Mouse (Mus musculus): ENCODE measurements at regions not wholly inside any gene's neighbourhood (a gene's known extent, or its start where the extent isn't known, plus 50 kb on each side); places are given as distances from the start of the nearest gene placed in this dataset.

DNA sequence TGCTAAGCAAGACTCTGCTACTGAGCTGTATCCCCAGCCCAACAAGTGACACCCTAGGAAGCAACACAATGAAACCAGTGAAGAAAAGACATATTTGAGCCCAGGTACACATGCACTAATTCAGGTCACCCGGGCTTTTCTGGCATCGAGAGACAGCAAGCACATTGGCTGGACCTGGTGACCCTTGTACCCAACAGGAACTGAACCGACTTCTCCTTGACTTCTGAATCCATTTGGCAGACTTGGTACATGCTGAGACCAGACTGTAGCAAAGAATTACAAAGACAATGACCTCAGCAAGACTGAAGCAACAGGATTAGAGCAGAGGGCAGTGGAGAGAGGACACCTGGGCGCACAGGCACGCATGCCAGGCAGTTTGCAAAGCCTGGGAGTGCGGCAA lies 79.1 kb downstream of the Sema4f start:
- H3K9me3 ChIP-seq (ENCODE audit: control insufficient read depth, low read length) = no peaks in the 10 kb centered on the region
- no peak overlapping the region for H3K9ac ChIP-seq (ENCODE audit: low read depth, low read length)
- no peaks in the 10 kb centered on the region for H3K27me3 ChIP-seq (replicated peaks; ENCODE audit: control insufficient read depth, insufficient read depth, low read length)
- no peak overlapping the region for H3K4me3 ChIP-seq (ENCODE audit: low read length)
- ATAC-seq = no peak
- H3K4me2 ChIP-seq (ENCODE audit: low read depth, low read length) = no peak overlapping the region
- 81% methylated on average over 6 of the region's 6 CpGs for WGBS
- H3K4me1 ChIP-seq (ENCODE audit: control insufficient read depth, insufficient read depth, low read length) = peaks cover 18% of the 10 kb centered on the region
- H3K27ac ChIP-seq (ENCODE audit: low read length) = no peak overlapping the region
- no peaks in the 10 kb centered on the region for H3K36me3 ChIP-seq (ENCODE audit: control insufficient read depth, insufficient read depth, low read length)

DNA sequence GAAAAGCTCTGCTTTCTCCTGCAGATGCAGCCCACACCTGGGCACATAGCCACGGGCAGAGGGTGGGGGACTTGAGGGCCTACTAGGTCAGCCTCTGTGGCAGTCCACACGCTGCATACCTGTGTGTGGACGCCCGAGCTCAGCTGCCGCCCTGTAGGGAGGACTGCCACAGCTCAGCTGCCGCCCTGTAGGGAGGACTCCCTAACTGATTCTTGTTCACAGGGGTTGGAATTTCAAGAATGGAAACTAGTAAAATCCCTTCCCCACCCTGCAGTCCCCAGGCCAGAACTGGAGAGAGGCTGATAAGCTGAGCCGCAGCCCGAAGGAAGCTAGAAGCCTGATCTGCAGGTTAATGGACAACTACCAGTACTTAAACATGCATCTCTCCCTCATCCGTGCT lies 82.0 kb upstream of the Hk2 start:
- WGBS = 42% methylated on average over 9 of the region's 9 CpGs
- H3K27me3 ChIP-seq (replicated peaks; ENCODE audit: control insufficient read depth, insufficient read depth, low read length) = no peaks in the 10 kb centered on the region
- no peak overlapping the region for H3K4me2 ChIP-seq (ENCODE audit: low read depth, low read length)
- peaks cover 9% of the 10 kb centered on the region for H3K4me1 ChIP-seq (ENCODE audit: control insufficient read depth, insufficient read depth, low read length)
- no peak overlapping the region for H3K9ac ChIP-seq (ENCODE audit: low read depth, low read length)
- peak; percentile 32; the same call in 1 of the 2 replicates for ATAC-seq
- no peak overlapping the region for H3K4me3 ChIP-seq (ENCODE audit: low read length)
- H3K27ac ChIP-seq (ENCODE audit: low read length) = no peak overlapping the region
- no peaks in the 10 kb centered on the region for H3K36me3 ChIP-seq (ENCODE audit: control insufficient read depth, insufficient read depth, low read length)
- H3K9me3 ChIP-seq (ENCODE audit: control insufficient read depth, low read length) = no peaks in the 10 kb centered on the region

DNA sequence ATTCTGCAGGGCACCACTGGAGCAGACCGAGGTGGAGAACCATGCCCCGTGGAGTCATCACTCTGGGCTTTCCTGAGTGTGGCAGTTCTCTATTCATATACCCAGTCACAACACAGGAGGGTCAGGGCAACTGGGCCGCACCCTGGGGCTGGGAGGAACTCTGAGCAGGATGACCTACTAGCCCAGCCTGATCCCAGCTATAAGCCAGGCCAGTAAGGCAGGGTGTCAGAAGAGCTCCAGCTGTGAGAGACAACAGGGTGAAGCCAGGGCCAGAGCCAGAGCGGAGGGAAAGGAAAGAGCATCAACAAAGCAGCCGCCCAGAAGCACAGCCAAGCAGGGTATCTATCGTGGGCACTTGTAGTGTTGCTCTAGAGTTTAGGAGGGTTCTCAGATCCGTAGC lies 81.1 kb upstream of the Hk2 start:
- whole genome bisulfite sequencing = 73% methylated on average over 7 of the region's 7 CpGs
- ATAC-seq = no peak; the same call in 1 of the 2 replicates
- H3K9me3 ChIP-seq (ENCODE audit: control insufficient read depth, low read length) = no peaks in the 10 kb centered on the region
- H3K9ac ChIP-seq (ENCODE audit: low read depth, low read length) = no peak overlapping the region
- peaks cover 9% of the 10 kb centered on the region for H3K4me1 ChIP-seq (ENCODE audit: control insufficient read depth, insufficient read depth, low read length)
- H3K27ac ChIP-seq (ENCODE audit: low read length) = no peak overlapping the region
- no peaks in the 10 kb centered on the region for H3K27me3 ChIP-seq (replicated peaks; ENCODE audit: control insufficient read depth, insufficient read depth, low read length)
- no peak overlapping the region for H3K4me2 ChIP-seq (ENCODE audit: low read depth, low read length)
- no peaks in the 10 kb centered on the region for H3K36me3 ChIP-seq (ENCODE audit: control insufficient read depth, insufficient read depth, low read length)
- H3K4me3 ChIP-seq (ENCODE audit: low read length) = no peak overlapping the region

- no peaks in the 10 kb centered on the region for H3K27me3 ChIP-seq (replicated peaks; ENCODE audit: control insufficient read depth, insufficient read depth, low read length)
- no peak overlapping the region for H3K27ac ChIP-seq (ENCODE audit: low read length)
- peaks cover 9% of the 10 kb centered on the region for H3K4me1 ChIP-seq (ENCODE audit: control insufficient read depth, insufficient read depth, low read length)
- H3K9me3 ChIP-seq (ENCODE audit: control insufficient read depth, low read length) = no peaks in the 10 kb centered on the region
- H3K36me3 ChIP-seq (ENCODE audit: control insufficient read depth, insufficient read depth, low read length) = no peaks in the 10 kb centered on the region
- H3K9ac ChIP-seq (ENCODE audit: low read depth, low read length) = no peak overlapping the region
- no peak for ATAC-seq
- no peak overlapping the region for H3K4me2 ChIP-seq (ENCODE audit: low read depth, low read length)
- no peak overlapping the region for H3K4me3 ChIP-seq (ENCODE audit: low read length)
These were observed 80.5 kb upstream of the Hk2 start for GRCm38 (mm10) chr6:82854780-82855179.

DNA sequence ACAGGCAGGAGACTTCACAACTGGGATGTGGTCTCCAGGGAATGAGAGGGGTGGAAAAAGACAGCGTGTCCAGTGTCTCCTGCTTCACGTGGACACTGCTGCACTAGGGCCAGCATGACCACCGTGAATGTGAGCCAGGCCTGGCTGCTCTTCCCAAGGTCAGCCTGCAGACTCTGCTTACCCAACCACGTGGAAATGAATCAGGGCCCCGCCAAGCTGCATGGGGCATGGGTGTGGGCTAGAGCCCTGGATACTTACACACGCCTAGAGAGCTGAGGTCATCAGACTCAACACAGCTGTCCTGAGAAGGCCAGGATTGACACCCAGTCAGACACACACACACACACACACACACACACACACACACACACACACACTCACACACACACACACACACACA lies 80.1 kb upstream of the Hk2 start:
- Histone ChIP-seq H3K4me2 (ENCODE audit: low read depth, low read length) (no peak overlapping the region), H3K4me1 (ENCODE audit: control insufficient read depth, insufficient read depth, low read length) (peaks cover 9% of the 10 kb centered on the region), H3K27ac (ENCODE audit: low read length) (no peak overlapping the region), H3K27me3 (replicated peaks; ENCODE audit: control insufficient read depth, insufficient read depth, low read length) (no peaks in the 10 kb centered on the region), H3K9me3 (ENCODE audit: control insufficient read depth, low read length) (no peaks in the 10 kb centered on the region), H3K36me3 (ENCODE audit: control insufficient read depth, insufficient read depth, low read length) (no peaks in the 10 kb centered on the region), H3K9ac (ENCODE audit: low read depth, low read length) (no peak overlapping the region), H3K4me3 (ENCODE audit: low read length) (no peak overlapping the region)
- ATAC-seq = peak; percentile 76
- WGBS = 44% methylated on average over 6 of the region's 6 CpGs

DNA sequence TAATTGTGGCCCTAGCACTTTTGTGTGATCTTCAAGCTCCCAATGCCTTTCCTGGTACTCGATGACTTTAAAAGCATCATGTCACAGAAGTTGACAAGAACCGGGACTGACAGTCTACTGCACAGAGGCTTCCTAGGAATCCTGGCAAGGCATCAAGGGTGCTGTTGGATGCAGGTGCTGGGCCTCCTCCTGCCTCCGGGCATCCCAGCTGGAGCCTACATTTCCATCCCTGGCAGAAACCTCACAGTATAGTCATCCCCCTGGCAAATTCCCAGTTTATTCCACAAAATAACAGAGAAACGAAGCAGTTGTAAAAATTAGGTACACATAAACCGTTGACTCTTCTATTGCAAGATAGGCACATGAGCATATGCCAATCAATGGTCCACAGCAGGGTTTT lies 78.8 kb upstream of the Hk2 start:
- H3K4me1 ChIP-seq (ENCODE audit: control insufficient read depth, insufficient read depth, low read length) = peaks cover 7% of the 10 kb centered on the region
- no peak overlapping the region for H3K27ac ChIP-seq (ENCODE audit: low read length)
- no peak overlapping the region for H3K9ac ChIP-seq (ENCODE audit: low read depth, low read length)
- H3K4me3 ChIP-seq (ENCODE audit: low read length) = no peak overlapping the region
- no peak for ATAC-seq
- H3K4me2 ChIP-seq (ENCODE audit: low read depth, low read length) = no peak overlapping the region
- no peaks in the 10 kb centered on the region for H3K9me3 ChIP-seq (ENCODE audit: control insufficient read depth, low read length)
- no peaks in the 10 kb centered on the region for H3K36me3 ChIP-seq (ENCODE audit: control insufficient read depth, insufficient read depth, low read length)
- 76% methylated on average over 5 of the region's 5 CpGs for WGBS
- H3K27me3 ChIP-seq (replicated peaks; ENCODE audit: control insufficient read depth, insufficient read depth, low read length) = no peaks in the 10 kb centered on the region

GRCm38 (mm10) chr6:82850556-82850955 lies 76.3 kb upstream of the Hk2 start:
- no peak for ATAC-seq
- H3K27ac ChIP-seq (ENCODE audit: low read length) = no peak overlapping the region
- no peak overlapping the region for H3K4me3 ChIP-seq (ENCODE audit: low read length)
- H3K4me1 ChIP-seq (ENCODE audit: control insufficient read depth, insufficient read depth, low read length) = no peaks in the 10 kb centered on the region
- no peak overlapping the region for H3K4me2 ChIP-seq (ENCODE audit: low read depth, low read length)
- no peaks in the 10 kb centered on the region for H3K36me3 ChIP-seq (ENCODE audit: control insufficient read depth, insufficient read depth, low read length)
- 90% methylated on average over 9 of the region's 9 CpGs for WGBS
- no peaks in the 10 kb centered on the region for H3K27me3 ChIP-seq (replicated peaks; ENCODE audit: control insufficient read depth, insufficient read depth, low read length)
- H3K9me3 ChIP-seq (ENCODE audit: control insufficient read depth, low read length) = no peaks in the 10 kb centered on the region
- no peak overlapping the region for H3K9ac ChIP-seq (ENCODE audit: low read depth, low read length)

- no peak for ATAC-seq
- WGBS = 46% methylated on average over 2 of the region's 2 CpGs
- Histone ChIP-seq H3K36me3 (ENCODE audit: control insufficient read depth, insufficient read depth, low read length) (no peaks in the 10 kb centered on the region), H3K27ac (ENCODE audit: low read length) (no peak overlapping the region), H3K4me3 (ENCODE audit: low read length) (no peak overlapping the region), H3K4me1 (ENCODE audit: control insufficient read depth, insufficient read depth, low read length) (no peaks in the 10 kb centered on the region), H3K9me3 (ENCODE audit: control insufficient read depth, low read length) (no peaks in the 10 kb centered on the region), H3K4me2 (ENCODE audit: low read depth, low read length) (no peak overlapping the region), H3K27me3 (replicated peaks; ENCODE audit: control insufficient read depth, insufficient read depth, low read length) (no peaks in the 10 kb centered on the region), H3K9ac (ENCODE audit: low read depth, low read length) (no peak overlapping the region)
These were observed 73.3 kb upstream of the Hk2 start for GRCm38 (mm10) chr6:82847598-82847997.

GRCm38 (mm10) chr6:82846587-82847150 lies 72.4 kb upstream of the Hk2 start:
- H3K36me3 ChIP-seq (ENCODE audit: control insufficient read depth, insufficient read depth, low read length) = no peaks in the 10 kb centered on the region
- no peak overlapping the region for H3K9ac ChIP-seq (ENCODE audit: low read depth, low read length)
- H3K4me2 ChIP-seq (ENCODE audit: low read depth, low read length) = no peak overlapping the region
- no peak for ATAC-seq
- no peak overlapping the region for H3K27ac ChIP-seq (ENCODE audit: low read length)
- no peak overlapping the region for H3K4me3 ChIP-seq (ENCODE audit: low read length)
- no peaks in the 10 kb centered on the region for H3K9me3 ChIP-seq (ENCODE audit: control insufficient read depth, low read length)
- no peaks in the 10 kb centered on the region for H3K4me1 ChIP-seq (ENCODE audit: control insufficient read depth, insufficient read depth, low read length)
- WGBS = 66% methylated on average over 8 of the region's 8 CpGs
- H3K27me3 ChIP-seq (replicated peaks; ENCODE audit: control insufficient read depth, insufficient read depth, low read length) = no peaks in the 10 kb centered on the region

DNA sequence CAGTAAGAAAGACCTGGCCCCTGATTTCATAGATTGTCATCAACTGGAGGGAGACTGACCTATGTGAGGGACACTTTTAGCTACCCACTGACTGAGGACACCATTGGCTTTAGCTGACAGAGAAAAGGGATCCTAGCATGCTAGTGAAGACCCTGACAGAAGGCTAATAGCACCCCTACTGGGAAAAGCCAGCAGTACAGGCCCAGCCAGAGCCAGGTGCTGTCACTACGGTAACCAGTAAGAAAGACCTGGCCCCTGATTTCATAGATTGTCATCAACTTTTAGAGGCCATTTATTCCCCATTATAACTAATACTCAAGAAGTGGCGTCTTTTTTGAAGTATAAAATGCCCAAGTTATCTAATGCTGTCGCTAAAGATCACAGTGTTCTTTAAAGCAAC lies 70.2 kb upstream of the Hk2 start:
- Histone ChIP-seq H3K4me1 (ENCODE audit: control insufficient read depth, insufficient read depth, low read length) (no peaks in the 10 kb centered on the region), H3K36me3 (ENCODE audit: control insufficient read depth, insufficient read depth, low read length) (no peaks in the 10 kb centered on the region), H3K4me2 (ENCODE audit: low read depth, low read length) (no peak overlapping the region), H3K27ac (ENCODE audit: low read length) (no peak overlapping the region), H3K9ac (ENCODE audit: low read depth, low read length) (no peak overlapping the region), H3K4me3 (ENCODE audit: low read length) (no peak overlapping the region), H3K9me3 (ENCODE audit: control insufficient read depth, low read length) (no peaks in the 10 kb centered on the region), H3K27me3 (replicated peaks; ENCODE audit: control insufficient read depth, insufficient read depth, low read length) (no peaks in the 10 kb centered on the region)
- no peak for ATAC-seq
- WGBS = 52% methylated on average over 3 of the region's 3 CpGs
